Mouse (Mus musculus) adrenal gland, adult 8-10 months (tissue): ENCODE measurements at regions not wholly inside any gene's neighbourhood (a gene's known extent, or its start where the extent isn't known, plus 50 kb on each side); places are given as distances from the start of the nearest gene placed in this dataset.

Experiments used
- DNase-seq: peaks from one replicate; pipeline ENCODE4 v3.0.0; 2022

- peak; percentile 10 for DNase-seq
These were observed 51.1 kb upstream of the Klf9 start for GRCm38 (mm10) chr19:23089761-23090514.
